Mouse (Mus musculus) Patski (cell line): ENCODE measurements at regions not wholly inside any gene's neighbourhood (a gene's known extent, or its start where the extent isn't known, plus 50 kb on each side); places are given as distances from the start of the nearest gene placed in this dataset.

Experiments
- ATAC-seq: fragments of 100-300 bp; one replicate; pipeline ENCODE4 v1.8.0; 2021
- CTCF ChIA-PET: fragments of 350-600 bp; sonication (Branson Sonifier 250); formaldehyde crosslinking; loops from one replicate; lab custom pipeline; 2022; ENCODE audit warnings: inconsistent platforms; lab: Charles Lee
- POLR2A ChIA-PET: fragments of 350-600 bp; sonication (Branson Sonifier 250); formaldehyde crosslinking; loops from one replicate; lab custom pipeline; 2022; ENCODE audit warnings: antibody characterized with exemption, inconsistent platforms; lab: Charles Lee
- DNase-seq: peaks from one replicate; pipeline ENCODE4 v3.0.0-alpha.2; 2011; ENCODE audit warnings: low read depth, low spot score
- H3K27me3 ChIP-seq: fragments of 371-371 bp; one replicate; pipeline ENCODE4 v1.5.1; 2021
- CTCF ChIP-seq: fragments of 100-300 bp; IDR thresholded peaks from one replicate; pipeline ENCODE4 v1.5.1; 2021
- in situ Hi-C: fragments of 300-500 bp; cut with MboI; formaldehyde crosslinking; loops from 3 replicates; pipeline ENCODE4 v1.11.1; 2018; ENCODE audit warnings: low pct_unique_long_range_greater_than_20kb, mixed read lengths

- H3K27me3 ChIP-seq: peaks cover 4% of the 10 kb centered on the region
- DNase-seq (no peak), ATAC-seq (no peak)
- in situ Hi-C loops: no loop called here
- TF ChIP-seq CTCF: no peak
- ChIA-PET CTCF (no interaction called here), POLR2A (no interaction called here)
These were observed 611.7 kb downstream of the Rapgef2 start for GRCm38 (mm10) chr3:78674529-78675187.

GRCm38 (mm10) chr3:78668050-78668449, 618.3 kb downstream of the Rapgef2 start:
- POLR2A ChIA-PET: no interaction called here
- no peak for DNase-seq
- ATAC-seq: no peak
- no peaks in the 10 kb centered on the region for H3K27me3 ChIP-seq
- TF ChIP-seq CTCF: no peak
- CTCF ChIA-PET: no interaction called here
- in situ Hi-C loops: no loop called here

DNA sequence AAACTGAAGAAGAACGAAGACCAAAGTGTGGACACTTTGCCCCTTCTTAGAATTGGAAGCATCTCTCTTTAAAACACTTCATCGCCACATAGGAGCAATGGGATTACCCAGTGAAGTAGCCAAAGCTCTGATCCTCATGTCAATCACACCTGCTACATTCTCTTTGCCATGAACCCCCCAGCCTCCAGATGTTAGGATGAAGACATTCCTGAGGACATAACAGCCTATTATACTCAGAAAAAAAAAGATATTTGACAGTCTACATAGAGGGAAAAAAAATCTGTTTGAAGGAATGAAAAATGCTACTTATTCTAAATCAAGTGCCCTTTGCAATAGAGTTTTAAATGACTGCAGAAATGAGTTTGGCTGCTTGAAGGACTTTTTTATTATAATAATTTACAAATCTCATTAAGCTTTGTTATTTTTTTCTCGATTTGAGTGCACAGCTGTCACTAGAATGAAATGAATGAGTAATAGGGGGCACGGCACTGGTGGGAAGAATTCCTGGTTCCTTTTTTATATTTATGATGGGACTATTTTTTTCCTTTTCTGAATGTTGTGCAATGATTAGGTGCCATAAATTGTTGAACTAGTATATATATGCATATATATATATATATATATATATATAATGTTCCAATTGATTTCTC, 618.8 kb downstream of the Rapgef2 start:
- POLR2A ChIA-PET: interaction anchor here (0.6 kb wide), 1 partner anchor 25 kb away, joined by 5 read pairs; no protein-coding TSS in a partner anchor
- ATAC-seq: no peak
- CTCF ChIA-PET: no interaction called here
- TF ChIP-seq CTCF: no peak
- H3K27me3 ChIP-seq: no peaks in the 10 kb centered on the region
- in situ Hi-C loops: no loop called here
- DNase-seq: no peak

GRCm38 (mm10) chr3:78648115-78648514, 638.2 kb downstream of the Rapgef2 start:
- POLR2A ChIA-PET: no interaction called here
- in situ Hi-C loops: no loop called here
- no peak for TF ChIP-seq CTCF
- DNase-seq (no peak), ATAC-seq (no peak)
- no peaks in the 10 kb centered on the region for H3K27me3 ChIP-seq
- CTCF ChIA-PET: interaction anchor here (1.9 kb wide), 1 partner anchor 12 kb away, joined by 6 read pairs; no protein-coding TSS in a partner anchor

DNA sequence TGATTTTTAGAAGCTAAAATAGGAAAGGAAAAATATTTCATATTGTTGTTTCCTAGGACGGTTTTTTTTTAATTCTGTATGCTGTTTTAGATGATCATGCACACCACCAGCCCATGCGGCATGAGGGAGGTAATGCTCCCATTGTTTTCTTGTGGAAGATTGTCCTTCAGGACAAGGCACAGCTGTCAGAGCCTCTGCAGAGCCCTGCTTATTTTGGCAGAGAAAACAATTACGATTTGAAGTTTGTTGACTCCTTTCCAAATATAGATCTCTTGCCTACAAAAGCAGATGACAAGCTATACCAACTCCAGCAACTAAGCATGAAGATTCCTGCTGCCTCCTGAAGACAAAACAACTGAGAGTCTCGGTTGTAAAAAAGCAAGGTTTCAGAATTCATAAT, 650.9 kb downstream of the Rapgef2 start:
- ChIA-PET POLR2A (no interaction called here), CTCF (interaction anchor here (1.6 to 1.8 kb wide), 2 partner anchors 12 to 17 kb away, joined by 6 to 7 read pairs; no protein-coding TSS in a partner anchor)
- ATAC-seq (no peak), DNase-seq (no peak)
- H3K27me3 ChIP-seq: peaks cover 9% of the 10 kb centered on the region
- TF ChIP-seq CTCF: no peak
- in situ Hi-C loops: no loop called here

DNA sequence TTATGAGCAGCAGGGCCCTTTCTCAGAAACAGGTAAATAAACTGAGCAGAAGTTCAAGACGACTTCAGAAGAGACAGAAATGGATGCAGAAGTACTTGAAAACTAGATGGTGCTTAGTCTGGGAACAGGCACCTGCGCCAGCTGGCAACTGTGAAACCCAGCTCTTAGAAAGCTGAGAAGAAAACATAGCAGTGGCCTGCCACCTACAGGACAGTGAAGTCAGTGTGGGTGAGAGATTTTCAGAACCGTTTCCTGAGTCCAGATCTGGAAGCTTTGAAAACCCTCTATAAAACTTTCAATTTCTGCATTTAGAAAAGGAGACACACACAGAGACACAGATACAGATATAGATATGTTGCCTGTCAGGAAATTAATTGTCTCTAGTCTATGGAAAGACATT, 667.4 kb downstream of the Rapgef2 start:
- peak; percentile 82 for TF ChIP-seq CTCF
- ChIA-PET POLR2A (no interaction called here), CTCF (interaction anchor here (0.8 to 1.4 kb wide), 3 partner anchors 16 to 301 kb away, joined by 3 to 7 read pairs (median 3); no protein-coding TSS in a partner anchor)
- in situ Hi-C loops: no loop called here
- H3K27me3 ChIP-seq: peaks cover 29% of the 10 kb centered on the region
- ATAC-seq (peak; percentile 80), DNase-seq (peak; percentile 4)

GRCm38 (mm10) chr3:78594718-78595236, 691.5 kb downstream of the Rapgef2 start:
- H3K27me3 ChIP-seq: peaks cover 19% of the 10 kb centered on the region
- in situ Hi-C loops: no loop called here
- DNase-seq (no peak), ATAC-seq (no peak)
- POLR2A ChIA-PET: interaction anchor here (0.7 kb wide), 1 partner anchor 12 kb away, joined by 3 read pairs; no protein-coding TSS in a partner anchor
- no peak for TF ChIP-seq CTCF
- CTCF ChIA-PET: interaction anchor here (1.8 kb wide), 1 partner anchor 13 kb away, joined by 5 read pairs; no protein-coding TSS in a partner anchor

GRCm38 (mm10) chr3:78594305-78594704, 692.0 kb downstream of the Rapgef2 start:
- H3K27me3 ChIP-seq: peaks cover 19% of the 10 kb centered on the region
- ChIA-PET CTCF (interaction anchor here (1.8 kb wide), 1 partner anchor 12 kb away, joined by 5 read pairs; no protein-coding TSS in a partner anchor), POLR2A (no interaction called here)
- DNase-seq: no peak
- in situ Hi-C loops: no loop called here
- no peak for TF ChIP-seq CTCF
- no peak for ATAC-seq

DNA sequence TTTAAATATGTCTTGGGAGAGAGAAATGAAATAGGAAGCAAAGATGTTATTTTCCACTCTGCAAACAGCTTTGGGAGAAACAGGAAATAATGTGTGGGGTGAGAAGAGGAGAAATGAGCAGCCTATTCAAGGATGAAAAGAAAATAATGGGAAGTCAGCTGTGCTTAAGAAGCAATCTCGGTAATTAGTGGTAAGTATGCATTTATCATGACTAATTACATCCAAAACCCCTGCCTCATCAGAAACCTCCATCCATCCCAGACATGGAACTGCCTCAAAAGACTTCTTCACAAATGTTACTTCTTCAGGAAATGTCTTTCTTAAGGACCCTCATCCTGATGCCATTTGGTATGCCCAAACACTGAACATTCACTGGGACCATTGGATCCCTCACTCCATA, 699.7 kb downstream of the Rapgef2 start:
- ChIA-PET CTCF (interaction anchor here (1.1 kb wide), 1 partner anchor 35 kb away, joined by 3 read pairs; no protein-coding TSS in a partner anchor), POLR2A (no interaction called here)
- no peak for TF ChIP-seq CTCF
- in situ Hi-C loops: no loop called here
- no peak for DNase-seq
- H3K27me3 ChIP-seq: peaks cover 17% of the 10 kb centered on the region
- ATAC-seq: no peak

- POLR2A ChIA-PET: no interaction called here
- CTCF ChIA-PET: interaction anchor here (1.1 to 1.7 kb wide), 4 partner anchors 10 to 29 kb away, joined by 3 to 8 read pairs (median 4); no protein-coding TSS in a partner anchor
- in situ Hi-C loops: no loop called here
- H3K27me3 ChIP-seq: peaks cover 9% of the 10 kb centered on the region
- DNase-seq (peak; percentile 37), ATAC-seq (peak; percentile 95)
- TF ChIP-seq CTCF: peak; percentile 74
These were observed 704.4 kb downstream of the Rapgef2 start for GRCm38 (mm10) chr3:78581868-78582267.
